Mouse (Mus musculus) heart, postnatal 0 days (tissue): ENCODE data around the gene Gm28038.

ENCODE experiments used
- CTCF ChIP-seq: IDR thresholded peaks from 2 replicates; pipeline ENCODE4 v1.5.1; 2016; ENCODE audit warnings: antibody characterized with exemption, control low read depth, low read depth
- EP300 ChIP-seq: IDR thresholded peaks from 2 replicates; pipeline ENCODE4 v1.6.1; 2016; ENCODE audit warnings: antibody characterized with exemption, low read depth

DNA sequence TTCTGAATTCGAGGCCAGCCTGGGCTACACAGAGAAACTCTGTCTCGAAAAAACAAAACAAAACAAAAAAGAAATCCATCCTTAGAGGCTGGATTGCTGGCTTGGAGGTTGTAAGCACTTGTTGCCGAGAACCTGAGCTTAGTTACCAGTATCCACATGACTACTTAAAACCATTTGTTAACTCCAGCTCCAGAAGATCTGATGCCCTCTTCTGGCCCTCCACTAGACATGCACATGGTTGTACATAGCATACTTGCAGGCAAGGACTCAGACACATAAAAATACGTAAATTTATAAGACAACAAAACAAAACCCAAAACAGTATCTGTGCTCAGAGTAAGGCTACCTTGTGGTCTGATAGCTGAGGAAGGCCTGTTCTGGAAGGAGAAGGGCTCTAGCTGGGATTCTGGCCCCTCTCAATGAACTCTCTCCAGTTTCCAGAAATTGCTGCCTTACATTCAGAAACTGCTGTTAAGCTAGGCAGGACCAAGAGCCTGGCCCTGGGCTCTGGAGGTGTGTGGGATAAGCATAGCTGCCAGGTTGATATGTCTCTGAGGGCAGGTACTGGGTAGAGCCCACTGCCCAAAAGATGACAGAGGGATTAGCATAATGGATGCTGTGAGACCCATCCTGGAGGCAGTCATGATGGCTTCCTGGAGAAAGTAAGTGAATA, 19.6 kb upstream of the Gm28038 start:
- 0 out of 2 replicates have a peak, but pooled peaks have one; percentile 14 for TF ChIP-seq CTCF
- TF ChIP-seq EP300: no peak
